Mouse (Mus musculus) stomach, postnatal 0 days (tissue): ENCODE measurements at regions not wholly inside any gene's neighbourhood (a gene's known extent, or its start where the extent isn't known, plus 50 kb on each side); places are given as distances from the start of the nearest gene placed in this dataset.

ENCODE experiments used
- CTCF ChIP-seq: IDR thresholded peaks from 2 replicates; pipeline ENCODE4 v1.5.1; 2016; ENCODE audit warnings: antibody characterized with exemption, low read depth, mild to moderate bottlenecking, moderate library complexity
- EP300 ChIP-seq: optimal IDR thresholded peaks from 2 replicates; pipeline ENCODE3; 2016; ENCODE audit warnings: antibody characterized with exemption

GRCm38 (mm10) chr7:71531496-71531895, 180.2 kb upstream of the Gm10295 start:
- TF ChIP-seq CTCF, result no peak
- TF ChIP-seq EP300, result no peak
